Mouse (Mus musculus): ENCODE data around the gene Kdm8. TPM values are rescaled to one million over a fixed set of nuclear protein-coding genes. Genes with fewer than 3 reads are reported as not detected.

Kdm8 gene
- polyA plus RNA-seq, 1 experiment from 2014 or later: 13.7 TPM

- Histone ChIP-seq H3K4me3 (replicated peaks) (no peak overlapping the region), H3K27ac (no peak overlapping the region), H3K9me3 (replicated peaks) (no peaks in the 10 kb centered on the region), H3K27me3 (no peaks in the 10 kb centered on the region), H3K4me2 (no peak overlapping the region), H3K36me3 (peaks cover 54% of the 10 kb centered on the region), H3K4me1 (peaks cover 37% of the 10 kb centered on the region), H3K9ac (no peak overlapping the region)
- WGBS: 95% methylated on average over 4 of the region's 4 CpGs
- no peak for ATAC-seq (replicated peaks; ENCODE audit: low FRiP score)
These were observed 26.4 kb downstream of the Kdm8 start for GRCm38 (mm10) chr7:125470901-125471300.

GRCm38 (mm10) chr7:125471991-125472741, 27.7 kb downstream of the Kdm8 start:
- 24% methylated on average over 13 of the region's 13 CpGs for WGBS
- no peak overlapping the region for H3K4me3 ChIP-seq (replicated peaks)
- H3K9me3 ChIP-seq (replicated peaks): no peaks in the 10 kb centered on the region
- H3K4me1 ChIP-seq: peaks cover 50% of the 10 kb centered on the region
- peak overlapping the region; percentile 90 for H3K27ac ChIP-seq
- H3K36me3 ChIP-seq: peaks cover 41% of the 10 kb centered on the region
- no peak overlapping the region for H3K4me2 ChIP-seq
- H3K27me3 ChIP-seq: no peaks in the 10 kb centered on the region
- no peak overlapping the region for H3K9ac ChIP-seq
- peak; percentile 65 for ATAC-seq (replicated peaks; ENCODE audit: low FRiP score)

DNA sequence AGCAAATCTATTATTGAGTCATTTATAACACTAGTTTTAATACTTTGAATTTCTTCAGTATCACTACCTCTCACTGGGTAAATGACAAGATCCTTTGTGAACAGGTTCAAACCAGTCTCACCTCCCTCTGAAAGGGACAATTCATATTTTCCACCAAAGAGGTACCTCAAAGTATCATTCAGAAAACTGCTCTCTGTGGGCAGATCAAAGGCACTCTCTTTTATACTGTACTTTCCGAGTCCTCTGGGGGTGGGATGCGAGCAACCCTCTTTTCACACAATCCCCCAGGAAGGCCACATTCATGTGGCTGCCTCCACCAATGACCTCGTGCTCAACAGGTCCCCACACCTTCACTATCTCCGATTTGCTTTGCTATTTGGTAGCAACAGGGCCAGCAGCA, 30.1 kb downstream of the Kdm8 start:
- WGBS: 78% methylated on average over 4 of the region's 4 CpGs
- H3K4me1 ChIP-seq: peaks cover 53% of the 10 kb centered on the region
- H3K4me2 ChIP-seq: no peak overlapping the region
- H3K4me3 ChIP-seq (replicated peaks): no peak overlapping the region
- H3K27ac ChIP-seq: no peak overlapping the region
- no peak for ATAC-seq (replicated peaks; ENCODE audit: low FRiP score)
- H3K27me3 ChIP-seq: no peaks in the 10 kb centered on the region
- no peaks in the 10 kb centered on the region for H3K9me3 ChIP-seq (replicated peaks)
- peaks cover 30% of the 10 kb centered on the region for H3K36me3 ChIP-seq
- H3K9ac ChIP-seq: no peak overlapping the region

GRCm38 (mm10) chr7:125475601-125476251, 31.2 kb downstream of the Kdm8 start:
- Histone ChIP-seq H3K27me3 (no peaks in the 10 kb centered on the region), H3K4me1 (peaks cover 49% of the 10 kb centered on the region), H3K4me3 (replicated peaks) (no peak overlapping the region), H3K9ac (no peak overlapping the region), H3K36me3 (peaks cover 27% of the 10 kb centered on the region), H3K4me2 (no peak overlapping the region), H3K27ac (peak overlapping the region; percentile 78), H3K9me3 (replicated peaks) (no peaks in the 10 kb centered on the region)
- ATAC-seq (replicated peaks; ENCODE audit: low FRiP score): no peak
- 36% methylated on average over 11 of the region's 11 CpGs for WGBS

GRCm38 (mm10) chr7:125478391-125478984, 34.0 kb downstream of the Kdm8 start:
- Histone ChIP-seq H3K27ac (no peak overlapping the region), H3K4me1 (peaks cover 33% of the 10 kb centered on the region)
- WGBS: 59% methylated on average over 7 of the region's 7 CpGs

DNA sequence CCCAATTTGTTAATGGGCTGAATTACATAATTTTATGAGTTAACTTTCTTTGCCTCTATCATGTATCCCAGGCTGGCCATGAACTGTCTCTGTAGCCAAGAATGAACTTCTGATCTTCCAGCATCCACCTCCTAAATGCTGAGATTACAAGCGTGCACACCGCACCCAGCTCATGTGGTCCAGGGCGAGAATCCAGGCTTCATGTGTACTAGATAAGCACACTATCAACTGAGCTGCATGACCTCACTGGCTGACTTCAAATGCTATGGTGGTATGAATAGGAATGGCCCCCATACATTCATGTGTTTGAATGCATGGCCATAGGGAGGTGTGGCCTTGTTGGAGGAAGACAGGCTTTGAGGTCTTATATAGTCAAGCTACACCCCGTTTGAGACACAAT, 36.0 kb downstream of the Kdm8 start:
- 90% methylated on average over 4 of the region's 4 CpGs for WGBS
- Histone ChIP-seq H3K27ac (no peak overlapping the region), H3K36me3 (peaks cover 61% of the 10 kb centered on the region), H3K4me2 (no peak overlapping the region), H3K4me1 (peaks cover 20% of the 10 kb centered on the region), H3K27me3 (no peaks in the 10 kb centered on the region), H3K9me3 (replicated peaks) (no peaks in the 10 kb centered on the region), H3K4me3 (replicated peaks) (no peak overlapping the region), H3K9ac (no peak overlapping the region)
- no peak for ATAC-seq (replicated peaks; ENCODE audit: low FRiP score)

More at GRCm38 (mm10) chr7:125478391-125478984, 34.0 kb downstream of the Kdm8 start:
- no peak for ATAC-seq (replicated peaks; ENCODE audit: low FRiP score)
- no peak overlapping the region for H3K4me2 ChIP-seq
- peaks cover 41% of the 10 kb centered on the region for H3K36me3 ChIP-seq
- no peaks in the 10 kb centered on the region for H3K9me3 ChIP-seq (replicated peaks)
- H3K27me3 ChIP-seq: no peaks in the 10 kb centered on the region
- H3K9ac ChIP-seq: no peak overlapping the region
- H3K4me3 ChIP-seq (replicated peaks): no peak overlapping the region

GRCm38 (mm10) chr7:125482339-125482738, 37.9 kb downstream of the Kdm8 start:
- no peaks in the 10 kb centered on the region for H3K27me3 ChIP-seq
- H3K27ac ChIP-seq: no peak overlapping the region
- ATAC-seq (replicated peaks; ENCODE audit: low FRiP score): no peak
- peaks cover 6% of the 10 kb centered on the region; the same call in 1 of the 2 replicates for H3K4me1 ChIP-seq
- H3K4me2 ChIP-seq: no peak overlapping the region
- WGBS: 74% methylated on average over 3 of the region's 3 CpGs
- H3K4me3 ChIP-seq (replicated peaks): no peak overlapping the region
- H3K9me3 ChIP-seq (replicated peaks): no peaks in the 10 kb centered on the region
- H3K9ac ChIP-seq: no peak overlapping the region
- H3K36me3 ChIP-seq: peaks cover 71% of the 10 kb centered on the region

- Histone ChIP-seq H3K4me2 (no peak overlapping the region), H3K4me1 (peaks cover 6% of the 10 kb centered on the region; the same call in 1 of the 2 replicates), H3K27ac (no peak overlapping the region), H3K9ac (no peak overlapping the region), H3K9me3 (replicated peaks) (no peaks in the 10 kb centered on the region), H3K4me3 (replicated peaks) (no peak overlapping the region), H3K36me3 (peaks cover 66% of the 10 kb centered on the region), H3K27me3 (no peaks in the 10 kb centered on the region)
- no peak for ATAC-seq (replicated peaks; ENCODE audit: low FRiP score)
- WGBS: 54% methylated on average over 2 of the region's 2 CpGs
These were observed 38.4 kb downstream of the Kdm8 start for GRCm38 (mm10) chr7:125482886-125483285.

DNA sequence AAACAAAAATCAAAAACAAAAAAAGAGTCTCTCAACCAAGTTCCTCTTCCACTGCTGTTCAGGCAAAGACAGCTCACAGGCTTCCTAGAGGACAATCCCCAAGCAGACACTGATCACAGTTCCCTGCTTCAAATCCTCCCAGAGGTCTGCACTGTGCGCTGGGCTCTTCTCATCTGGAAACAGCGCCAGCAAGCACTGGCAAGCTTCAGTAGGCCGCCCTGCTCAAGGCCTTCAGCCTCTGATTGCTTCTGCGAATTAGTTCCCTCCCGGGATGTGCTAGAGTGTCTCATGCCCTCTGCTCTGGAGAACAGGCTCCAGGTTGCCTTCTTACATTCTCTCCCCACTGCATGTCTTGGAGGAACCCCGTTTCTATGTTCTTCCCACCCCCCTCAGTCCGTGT, 40.3 kb downstream of the Kdm8 start:
- Histone ChIP-seq H3K4me1 (0 out of 2 replicates have a peak, but pooled peaks cover 9% of the 10 kb centered on the region), H3K4me3 (replicated peaks) (no peak overlapping the region), H3K27me3 (no peaks in the 10 kb centered on the region), H3K36me3 (peaks cover 58% of the 10 kb centered on the region), H3K9me3 (replicated peaks) (no peaks in the 10 kb centered on the region), H3K27ac (no peak overlapping the region), H3K9ac (no peak overlapping the region), H3K4me2 (no peak overlapping the region)
- WGBS: 96% methylated on average over 7 of the region's 7 CpGs
- no peak for ATAC-seq (replicated peaks; ENCODE audit: low FRiP score)

DNA sequence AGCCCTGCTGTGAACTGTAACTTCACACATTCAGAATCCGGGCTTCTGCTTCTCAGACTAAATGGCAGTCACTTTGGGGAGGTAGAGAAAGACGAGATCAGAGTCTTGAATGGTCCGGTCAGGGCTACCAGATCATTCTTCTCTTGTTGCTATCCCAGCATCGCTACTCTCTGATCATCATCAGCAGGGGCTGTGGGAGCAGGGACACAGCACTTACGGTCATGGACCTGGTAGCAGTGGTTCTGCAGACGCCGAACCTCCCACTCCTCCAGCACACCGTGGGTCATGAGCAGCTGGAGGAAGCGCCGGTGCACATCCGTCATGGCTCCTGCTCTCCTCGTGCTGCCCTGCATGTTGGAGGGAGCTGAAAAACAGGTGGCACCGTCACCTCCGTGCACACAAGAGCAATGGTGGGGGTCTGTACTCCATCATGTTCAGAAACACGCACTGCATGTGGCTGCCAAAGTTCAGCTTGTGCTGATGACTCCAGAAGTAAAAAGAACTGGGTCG, 41.7 kb downstream of the Kdm8 start:
- no peak overlapping the region for H3K9ac ChIP-seq
- no peak overlapping the region for H3K27ac ChIP-seq
- H3K36me3 ChIP-seq: peaks cover 47% of the 10 kb centered on the region
- no peaks in the 10 kb centered on the region for H3K27me3 ChIP-seq
- ATAC-seq (replicated peaks; ENCODE audit: low FRiP score): no peak
- H3K9me3 ChIP-seq (replicated peaks): no peaks in the 10 kb centered on the region
- no peak overlapping the region for H3K4me3 ChIP-seq (replicated peaks)
- H3K4me1 ChIP-seq: peaks cover 17% of the 10 kb centered on the region
- 81% methylated on average over 16 of the region's 16 CpGs for WGBS
- no peak overlapping the region for H3K4me2 ChIP-seq

DNA sequence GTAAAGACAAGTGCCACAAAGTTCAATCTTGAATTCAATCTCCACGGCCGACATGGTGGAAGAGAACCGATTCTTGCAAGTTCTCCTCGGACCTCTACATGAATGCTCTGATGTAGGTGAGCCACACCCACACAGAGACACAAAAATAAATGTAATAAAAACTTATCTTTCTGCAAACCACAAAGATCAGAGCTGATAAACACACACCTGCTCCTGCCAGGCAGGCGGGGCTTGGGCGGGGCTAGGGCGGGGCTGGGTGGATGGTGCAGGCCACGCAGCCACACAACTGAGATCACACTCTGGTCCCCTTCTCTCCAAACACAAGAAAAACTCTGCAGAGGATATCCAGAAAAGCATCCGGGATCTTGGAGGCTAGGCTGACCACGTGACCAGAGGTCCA, 42.6 kb downstream of the Kdm8 start:
- whole genome bisulfite sequencing: 90% methylated on average over 10 of the region's 10 CpGs
- no peaks in the 10 kb centered on the region for H3K9me3 ChIP-seq (replicated peaks)
- H3K27me3 ChIP-seq: no peaks in the 10 kb centered on the region
- no peak overlapping the region for H3K9ac ChIP-seq
- H3K27ac ChIP-seq: no peak overlapping the region
- H3K36me3 ChIP-seq: peaks cover 41% of the 10 kb centered on the region
- no peak overlapping the region for H3K4me2 ChIP-seq
- H3K4me3 ChIP-seq (replicated peaks): no peak overlapping the region
- peaks cover 22% of the 10 kb centered on the region for H3K4me1 ChIP-seq
- no peak for ATAC-seq (replicated peaks; ENCODE audit: low FRiP score)

DNA sequence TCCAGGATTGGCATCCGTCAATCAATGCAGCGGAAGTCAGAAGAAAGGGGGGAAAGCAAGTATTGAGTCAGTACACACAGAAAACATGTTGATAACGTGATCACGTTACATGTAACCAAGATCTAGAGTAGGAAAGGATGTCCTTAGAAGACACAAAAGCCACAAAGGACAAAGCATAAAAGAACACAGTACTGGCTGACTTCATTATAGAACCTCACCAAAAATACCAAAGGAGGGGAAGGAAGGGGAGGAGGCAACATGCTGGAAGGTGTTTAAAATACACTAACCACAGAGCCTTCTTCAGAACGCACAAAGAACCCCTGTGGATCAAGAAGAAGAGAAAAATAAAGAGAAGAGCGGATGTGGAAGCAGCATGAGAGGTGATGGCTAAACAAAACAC, 44.2 kb downstream of the Kdm8 start:
- H3K27me3 ChIP-seq: no peaks in the 10 kb centered on the region
- peaks cover 28% of the 10 kb centered on the region for H3K36me3 ChIP-seq
- no peak overlapping the region for H3K4me3 ChIP-seq (replicated peaks)
- H3K4me2 ChIP-seq: no peak overlapping the region
- 91% methylated on average over 6 of the region's 6 CpGs for WGBS
- peaks cover 24% of the 10 kb centered on the region for H3K4me1 ChIP-seq
- H3K9me3 ChIP-seq (replicated peaks): no peaks in the 10 kb centered on the region
- H3K9ac ChIP-seq: no peak overlapping the region
- no peak for ATAC-seq (replicated peaks; ENCODE audit: low FRiP score)
- H3K27ac ChIP-seq: no peak overlapping the region
